Mouse (Mus musculus) MEL (cell line): ENCODE results near the gene Kiss1r.

ENCODE experiments used
- CHD2 ChIP-seq: IDR thresholded peaks from 2 replicates; pipeline ENCODE4 v1.6.1; 2011; ENCODE audit warnings: low read length, improper control_type of control experiment
- CTCF ChIP-seq, 3 experiments: IDR thresholded peaks in 2 of 3; conservative IDR thresholded peaks in 1 of 3; 2 replicates each; pipeline ENCODE4 v1.5.1; 2011 to 2012; ENCODE audit warnings: low read length in 3 of 3, low read depth in 2 of 3, mild to moderate bottlenecking in 2 of 3, improper control_type of control experiment in 1 of 3, inconsistent platforms in 1 of 3, mixed read lengths in 1 of 3, moderate library complexity in 1 of 3; ENCODE audit not compliant: control insufficient read depth in 1 of 3, insufficient read depth in 1 of 3, poor library complexity in 1 of 3, severe bottlenecking in 1 of 3
- EP300 ChIP-seq, 2 experiments: IDR thresholded peaks; 2 replicates each; pipeline ENCODE4 v1.6.1; 2011; ENCODE audit warnings: improper control_type of control experiment in 2 of 2, low read length in 2 of 2, low read depth in 1 of 2, mild to moderate bottlenecking in 1 of 2
- GATA1 ChIP-seq: IDR thresholded peaks from 2 replicates; pipeline ENCODE4 v1.6.1; 2011; ENCODE audit warnings: low read depth, low read length, improper control_type of control experiment
- JUND ChIP-seq: IDR thresholded peaks from 2 replicates; pipeline ENCODE4 v1.6.1; 2011; ENCODE audit warnings: low read depth, mild to moderate bottlenecking, improper control_type of control experiment, low read length
- MAFK ChIP-seq: IDR thresholded peaks from 2 replicates; pipeline ENCODE4 v1.6.1; 2011; ENCODE audit warnings: low read depth, mild to moderate bottlenecking, low read length, improper control_type of control experiment, borderline replicate concordance
- MXI1 ChIP-seq: IDR thresholded peaks from 2 replicates; pipeline ENCODE4 v1.6.1; 2011; ENCODE audit warnings: mild to moderate bottlenecking, low read depth, low read length, improper control_type of control experiment
- MYC ChIP-seq: IDR thresholded peaks from 2 replicates; pipeline ENCODE4 v1.6.1; 2011; ENCODE audit warnings: low read depth, mild to moderate bottlenecking, low read length, improper control_type of control experiment, moderate library complexity
- NELFE ChIP-seq: IDR thresholded peaks from 2 replicates; pipeline ENCODE4 v1.6.1; 2011; ENCODE audit warnings: low read depth, low read length, improper control_type of control experiment
- POLR2A ChIP-seq, 2 experiments: IDR thresholded peaks; 2 replicates each; pipeline ENCODE4 v1.6.1; 2011 to 2012; ENCODE audit warnings: low read length in 2 of 2, mild to moderate bottlenecking in 2 of 2, control low read depth in 1 of 2, improper control_type of control experiment in 1 of 2, low read depth in 1 of 2, moderate library complexity in 1 of 2; ENCODE audit not compliant: control insufficient read depth in 1 of 2, insufficient read depth in 1 of 2, poor library complexity in 1 of 2
- RAD21 ChIP-seq: IDR thresholded peaks from 2 replicates; pipeline ENCODE4 v1.6.1; 2011; ENCODE audit warnings: mild to moderate bottlenecking, low read depth, low read length, improper control_type of control experiment
- RCOR1 ChIP-seq: IDR thresholded peaks from 2 replicates; pipeline ENCODE4 v1.6.1; 2012; ENCODE audit warnings: low read depth, mild to moderate bottlenecking, inconsistent platforms, low read length, improper control_type of control experiment
- TAL1 ChIP-seq: IDR thresholded peaks from 2 replicates; pipeline ENCODE4 v1.6.1; 2012; ENCODE audit warnings: mild to moderate bottlenecking, inconsistent platforms, low read length, moderate library complexity, mixed read lengths
- UBTF ChIP-seq: IDR thresholded peaks from 2 replicates; pipeline ENCODE4 v1.6.1; 2012; ENCODE audit warnings: low read depth, mild to moderate bottlenecking, inconsistent platforms, low read length, improper control_type of control experiment, moderate library complexity, borderline replicate concordance; ENCODE audit not compliant: insufficient read depth

GRCm38 (mm10) chr10:79964727-79965126, 48.0 kb downstream of the Kiss1r start:
- no peak for TF ChIP-seq JUND
- TF ChIP-seq EP300 (IDR thresholded peaks at IDR 0.05; ENCODE audit: low read depth in 1 of 2, low read length in 2 of 2) = no peak
- TF ChIP-seq NELFE = no peak
- no peak for TF ChIP-seq CTCF (IDR thresholded peaks at IDR 0.05 in 2 of 3, conservative IDR thresholded peaks at IDR 0.05 in 1 of 3; ENCODE audit: control insufficient read depth in 1 of 3, insufficient read depth in 1 of 3, low read depth in 2 of 3, low read length in 3 of 3, poor library complexity in 1 of 3, severe bottlenecking in 1 of 3)
- no peak for TF ChIP-seq MAFK
- TF ChIP-seq RCOR1 = no peak
- no peak for TF ChIP-seq POLR2A (IDR thresholded peaks at IDR 0.05; ENCODE audit: control insufficient read depth in 1 of 2, insufficient read depth in 1 of 2, low read depth in 1 of 2, low read length in 2 of 2, poor library complexity in 1 of 2)
- no peak for TF ChIP-seq TAL1
- no peak for TF ChIP-seq MYC
- TF ChIP-seq CHD2 = no peak
- no peak for TF ChIP-seq GATA1
- TF ChIP-seq MXI1 = no peak
- no peak for TF ChIP-seq UBTF
- TF ChIP-seq RAD21 = no peak
